9 mouse cellular contexts compared by ENCODE assay signal in the genomic region with DNA sequence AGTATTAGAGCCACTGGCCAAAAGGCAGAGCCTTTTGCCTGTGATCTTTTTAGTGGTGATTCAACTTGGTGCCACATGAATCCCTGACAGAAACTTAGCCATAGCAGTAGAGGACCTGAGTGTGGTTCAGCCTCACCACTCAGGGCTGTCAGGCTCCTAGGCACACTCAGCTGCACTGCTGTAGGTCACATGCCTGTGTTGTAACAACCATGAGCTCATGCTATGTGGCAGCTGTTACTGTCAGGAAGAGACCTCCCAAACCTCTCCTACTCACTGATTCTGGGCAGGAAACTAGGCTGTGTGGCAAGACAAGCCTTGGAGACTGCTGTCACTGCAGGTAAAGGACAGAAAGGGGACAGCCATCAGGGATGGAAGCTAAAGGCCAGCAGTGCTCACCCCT.
DNase-seq lines count a peak whose midpoint lies in the region; ATAC-seq lines count a peak whose summit lies in the region.
"Had no signal": no experiment of that assay in that cellular context is flagged by ENCODE, and none has a peak within 500 bp of the region (broad histone marks: within the 10 kb centered on the region; RNA-seq: fewer than 3 reads in every experiment).

No protein-coding gene starts in this region.

- ATAC-seq in megakaryocyte, adult 5-6 weeks (ENCODE audit: poor library complexity, severe bottlenecking), result 0 out of 2 replicates have a peak, but pooled peaks have one; percentile 12
- ATAC-seq in erythroid progenitor cell, adult 5-6 weeks (replicated peaks; ENCODE audit: low FRiP score, poor library complexity, severe bottlenecking), result no peak
- ATAC-seq: hindbrain, embryonic 16.5 days had no signal

- intact Hi-C loops in heart, postnatal 10 days (cut with DNase I), result no loop called here
- intact Hi-C loops in heart, postnatal 25 days (cut with DNase I), result no loop called here

- DNase-seq in heart, adult 18-20 months, result peak; percentile 37 to 54
- no peak for DNase-seq in heart, postnatal 10 days
- DNase-seq in adrenal gland, postnatal 25 days, result peak; percentile 26
- peak; percentile 31 for DNase-seq in heart, postnatal 25 days (ENCODE audit: low spot score)
- no peak for DNase-seq in embryo, embryonic 9.5 days (ENCODE audit: extremely low spot score)
- DNase-seq in cerebellum, postnatal 4 days (ENCODE audit: low spot score in 2 of 2), result no peak

Comparison
In these comparisons a context has a peak if more than half of its experiments do, and no peak if none do; other contexts are left out.
1. DNase-seq: peak in heart, adult 18-20 months (2 of 2), adrenal gland, postnatal 25 days (single experiment) and heart, postnatal 25 days (single experiment); none in heart, postnatal 10 days (0 of 2), embryo, embryonic 9.5 days (single experiment) and cerebellum, postnatal 4 days (0 of 2).